Mouse (Mus musculus): Measurements from ENCODE around the gene Rnf169.

The Rnf169 gene

GRCm38 (mm10) chr7:99980132-99980591 is at the start of gene Rnf169:
TSS of gene Rnf169 (minus strand) at chr7:99980448.
- DNase-seq (ENCODE audit: low read depth, low spot score) = peak; percentile 85

- peak; percentile 52 for DNase-seq (ENCODE audit: low read depth, low spot score)
Measured at GRCm38 (mm10) chr7:100029307-100029706, 49.1 kb upstream of the Rnf169 start.

GRCm38 (mm10) chr7:100027353-100027752 is 47.1 kb upstream of the Rnf169 start:
- DNase-seq (ENCODE audit: low read depth, low spot score) = no peak

- DNase-seq (ENCODE audit: low read depth, low spot score) = no peak
Measured at GRCm38 (mm10) chr7:100017056-100017455, 36.8 kb upstream of the Rnf169 start.

GRCm38 (mm10) chr7:100014123-100014600 is 33.9 kb upstream of the Rnf169 start:
- no peak for DNase-seq (ENCODE audit: low read depth, low spot score)

- DNase-seq (ENCODE audit: low read depth, low spot score) = no peak
Measured at GRCm38 (mm10) chr7:100012515-100012914, 32.3 kb upstream of the Rnf169 start.

GRCm38 (mm10) chr7:100012085-100012484 is 31.8 kb upstream of the Rnf169 start:
- no peak for DNase-seq (ENCODE audit: low read depth, low spot score)

GRCm38 (mm10) chr7:100010711-100011110 is 30.5 kb upstream of the Rnf169 start:
- no peak for DNase-seq (ENCODE audit: low read depth, low spot score)

- DNase-seq (ENCODE audit: low read depth, low spot score) = peak; percentile 88
Measured at GRCm38 (mm10) chr7:100009640-100010039, 29.4 kb upstream of the Rnf169 start.

- DNase-seq (ENCODE audit: low read depth, low spot score) = no peak
Measured at GRCm38 (mm10) chr7:100008765-100009164, 28.5 kb upstream of the Rnf169 start.

GRCm38 (mm10) chr7:100006411-100006810 is 26.2 kb upstream of the Rnf169 start:
- DNase-seq (ENCODE audit: low read depth, low spot score) = no peak

GRCm38 (mm10) chr7:100005790-100006189 is 25.5 kb upstream of the Rnf169 start, which contains the start of gene Chrdl2:
TSS of gene Chrdl2 (plus strand) at chr7:100006172.
- DNase-seq (ENCODE audit: low read depth, low spot score) = peak; percentile 49

- no peak for DNase-seq (ENCODE audit: low read depth, low spot score)
Measured at GRCm38 (mm10) chr7:100003781-100004180, 23.5 kb upstream of the Rnf169 start.

GRCm38 (mm10) chr7:99998668-99999067 is 18.4 kb upstream of the Rnf169 start:
- no peak for DNase-seq (ENCODE audit: low read depth, low spot score)

- DNase-seq (ENCODE audit: low read depth, low spot score) = no peak
Measured at GRCm38 (mm10) chr7:99995186-99995585, 14.9 kb upstream of the Rnf169 start.

- no peak for DNase-seq (ENCODE audit: low read depth, low spot score)
Measured at GRCm38 (mm10) chr7:99993159-99993558, 12.9 kb upstream of the Rnf169 start.

GRCm38 (mm10) chr7:99990990-99991707 is 10.9 kb upstream of the Rnf169 start:
- no peak for DNase-seq (ENCODE audit: low read depth, low spot score)

- DNase-seq (ENCODE audit: low read depth, low spot score) = peak; percentile 40
Measured at GRCm38 (mm10) chr7:99989844-99990760, 9.9 kb upstream of the Rnf169 start.

GRCm38 (mm10) chr7:99988725-99989124 is 8.5 kb upstream of the Rnf169 start:
- DNase-seq (ENCODE audit: low read depth, low spot score) = peak; percentile 73

- no peak for DNase-seq (ENCODE audit: low read depth, low spot score)
Measured at GRCm38 (mm10) chr7:99982256-99983242, 2.3 kb upstream of the Rnf169 start.

GRCm38 (mm10) chr7:99981311-99981710 is 1.1 kb upstream of the Rnf169 start:
- peak; percentile 46 for DNase-seq (ENCODE audit: low read depth, low spot score)
